Mouse (Mus musculus): Measurements from ENCODE around the gene Sel1l3. TPM values are rescaled to one million over a fixed set of nuclear protein-coding genes. Genes with fewer than 3 reads are reported as not detected.

Sel1l3 gene
- total and polyA plus RNA-seq, 3 experiments = 0.28 to 0.76 (median 0.34) TPM

DNA sequence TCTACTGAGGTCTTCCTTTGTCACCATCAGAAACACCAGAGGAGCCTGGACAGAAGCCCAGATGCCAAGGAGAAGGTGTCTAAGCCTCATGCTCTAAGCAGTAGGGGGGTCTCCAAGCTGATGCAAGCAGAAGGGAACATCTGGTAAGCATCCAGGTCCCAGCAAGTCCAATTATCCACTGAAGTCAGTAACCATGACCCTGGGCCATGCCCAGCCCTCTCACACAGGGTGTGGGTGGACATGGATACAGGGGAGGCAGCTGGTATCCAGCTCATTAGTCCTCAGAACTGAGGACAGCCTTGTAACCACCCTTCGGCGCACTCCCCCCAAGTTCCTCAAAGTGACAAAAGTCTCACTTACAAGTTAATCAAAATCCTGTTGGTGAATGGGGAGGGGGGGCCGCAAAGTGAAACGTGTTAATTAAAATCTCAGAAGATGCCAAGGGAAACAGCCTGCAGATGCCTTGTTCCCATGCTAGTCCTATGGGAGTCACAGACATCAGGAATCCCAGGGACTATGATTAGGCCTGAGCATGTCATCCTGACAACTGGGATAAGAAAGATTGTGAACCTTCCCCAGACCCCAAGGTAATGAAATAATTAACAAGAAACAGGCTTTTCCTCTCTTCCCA lies 35.8 kb upstream of the Sel1l3 start:
- Histone ChIP-seq H3K79me2 (replicated peaks; ENCODE audit: control insufficient read depth, extremely low read depth, insufficient read depth, poor library complexity, severe bottlenecking) (no peaks in the 10 kb centered on the region), H3K36me3 (replicated peaks in 1 of 2; ENCODE audit: control insufficient read depth in 1 of 2, insufficient read depth in 1 of 2, low read length in 1 of 2) (no peaks in the 10 kb centered on the region), H3K27ac (ENCODE audit: insufficient read depth, low read depth) (no peak overlapping the region), H3K4me2 (ENCODE audit: insufficient read depth, low read depth, poor library complexity, severe bottlenecking) (no peak overlapping the region), H3K27me3 (replicated peaks) (no peaks in the 10 kb centered on the region), H3K9ac (ENCODE audit: insufficient read depth, low read depth) (no peak overlapping the region), H3K4me1 (ENCODE audit: control insufficient read depth in 1 of 2, insufficient read depth in 2 of 2) (peaks cover 4 to 5% of the 10 kb centered on the region in 2 experiments; a peak in 2 of 4 replicates), H3K9me3 (replicated peaks; ENCODE audit: low read length) (no peaks in the 10 kb centered on the region), H3K4me3 (replicated peaks in 1 of 3; ENCODE audit: low read depth in 2 of 3, low read length in 2 of 3, poor library complexity in 1 of 3) (no peak overlapping the region)
- DNase-seq (ENCODE audit: extremely low read depth) = no peak
- TF ChIP-seq MAZ (IDR thresholded peaks at IDR 0.05; ENCODE audit: low read depth, low read length) (no peak), NELFE (IDR thresholded peaks at IDR 0.05; ENCODE audit: low read depth, low read length) (no peak), KAT2A (IDR thresholded peaks at IDR 0.05; ENCODE audit: insufficient replicate concordance, low read length) (no peak), CHD2 (IDR thresholded peaks at IDR 0.05; ENCODE audit: low read length) (no peak), RCOR1 (conservative IDR thresholded peaks at IDR 0.05; ENCODE audit: low read depth, low read length) (no peak), GABPA (IDR thresholded peaks at IDR 0.05; ENCODE audit: insufficient replicate concordance, low read depth, low read length) (no peak)
- in situ Hi-C loops (cut with MboI; ENCODE audit: low pct_ligation_motif_present, low pct_unique_long_range_greater_than_20kb, low sequenced_read_pairs) = no loop called here
- dilution Hi-C loops (cut with MboI; ENCODE audit: extremely low pct_ligation_motif_present, extremely low pct_unique_long_range_greater_than_20kb, low sequenced_read_pairs) = no loop called here

DNA sequence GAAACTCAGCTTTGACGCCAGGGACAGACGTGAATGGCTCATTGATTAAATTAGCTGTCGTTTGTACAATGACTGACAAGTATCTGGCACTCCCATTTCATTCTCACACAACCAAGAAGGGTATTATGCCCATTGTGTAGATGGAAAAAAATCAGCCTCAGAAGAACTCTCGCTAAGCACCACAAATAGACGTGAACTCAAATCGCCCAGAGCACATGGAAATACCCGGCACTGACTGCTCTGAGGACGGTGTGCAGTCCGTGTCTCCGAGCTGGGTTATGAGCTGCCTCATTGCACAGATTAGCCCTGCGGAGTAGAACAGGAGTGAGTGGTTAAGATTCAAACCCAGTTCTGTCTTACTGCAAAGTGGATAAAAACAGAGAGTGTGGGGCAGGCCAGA lies 34.8 kb upstream of the Sel1l3 start:
- Histone ChIP-seq H3K4me3 (replicated peaks in 1 of 3; ENCODE audit: low read depth in 2 of 3, low read length in 2 of 3, poor library complexity in 1 of 3) (no peak overlapping the region), H3K27me3 (replicated peaks) (no peaks in the 10 kb centered on the region), H3K27ac (ENCODE audit: insufficient read depth, low read depth) (no peak overlapping the region), H3K9ac (ENCODE audit: insufficient read depth, low read depth) (no peak overlapping the region), H3K4me1 (ENCODE audit: control insufficient read depth in 1 of 2, insufficient read depth in 2 of 2) (peaks cover 0 to 4% of the 10 kb centered on the region in 2 experiments; a peak in 2 of 4 replicates), H3K4me2 (ENCODE audit: insufficient read depth, low read depth, poor library complexity, severe bottlenecking) (peak overlapping the region; percentile 55; the same call in 1 of the 2 replicates), H3K79me2 (replicated peaks; ENCODE audit: control insufficient read depth, extremely low read depth, insufficient read depth, poor library complexity, severe bottlenecking) (no peaks in the 10 kb centered on the region), H3K36me3 (replicated peaks in 1 of 2; ENCODE audit: control insufficient read depth in 1 of 2, insufficient read depth in 1 of 2, low read length in 1 of 2) (no peaks in the 10 kb centered on the region), H3K9me3 (replicated peaks; ENCODE audit: low read length) (no peaks in the 10 kb centered on the region)
- in situ Hi-C loops (cut with MboI; ENCODE audit: low pct_ligation_motif_present, low pct_unique_long_range_greater_than_20kb, low sequenced_read_pairs) = no loop called here
- TF ChIP-seq MAZ (IDR thresholded peaks at IDR 0.05; ENCODE audit: low read depth, low read length) (no peak), MYC (IDR thresholded peaks at IDR 0.05; ENCODE audit: low read depth, low read length) (0 out of 2 replicates have a peak, but pooled peaks have one; percentile 26), ZC3H11A (IDR thresholded peaks at IDR 0.05; ENCODE audit: low read depth, low read length) (no peak), KAT2A (IDR thresholded peaks at IDR 0.05; ENCODE audit: insufficient replicate concordance, low read length) (no peak), JUN (IDR thresholded peaks at IDR 0.05; ENCODE audit: insufficient read depth, low read depth, low read length) (no peak), UBTF (IDR thresholded peaks at IDR 0.05; ENCODE audit: low read depth, low read length) (no peak)
- dilution Hi-C loops (cut with MboI; ENCODE audit: extremely low pct_ligation_motif_present, extremely low pct_unique_long_range_greater_than_20kb, low sequenced_read_pairs) = no loop called here
- no peak for DNase-seq (ENCODE audit: extremely low read depth)

GRCm38 (mm10) chr5:53243933-53244332 lies 30.2 kb upstream of the Sel1l3 start:
- in situ Hi-C loops (cut with MboI; ENCODE audit: low pct_ligation_motif_present, low pct_unique_long_range_greater_than_20kb, low sequenced_read_pairs) = no loop called here

More at GRCm38 (mm10) chr5:53243933-53244332, 30.2 kb upstream of the Sel1l3 start:
- Histone ChIP-seq H3K27ac (ENCODE audit: insufficient read depth, low read depth) (no peak overlapping the region), H3K4me2 (ENCODE audit: insufficient read depth, low read depth, poor library complexity, severe bottlenecking) (no peak overlapping the region), H3K27me3 (replicated peaks) (no peaks in the 10 kb centered on the region), H3K4me1 (ENCODE audit: control insufficient read depth in 1 of 2, insufficient read depth in 2 of 2) (peaks cover 7 to 22% of the 10 kb centered on the region in 2 experiments), H3K9me3 (replicated peaks; ENCODE audit: low read length) (no peaks in the 10 kb centered on the region), H3K9ac (ENCODE audit: insufficient read depth, low read depth) (no peak overlapping the region), H3K36me3 (replicated peaks in 1 of 2; ENCODE audit: control insufficient read depth in 1 of 2, insufficient read depth in 1 of 2, low read length in 1 of 2) (no peaks in the 10 kb centered on the region), H3K79me2 (replicated peaks; ENCODE audit: control insufficient read depth, extremely low read depth, insufficient read depth, poor library complexity, severe bottlenecking) (no peaks in the 10 kb centered on the region), H3K4me3 (replicated peaks in 1 of 3; ENCODE audit: low read depth in 2 of 3, low read length in 2 of 3, poor library complexity in 1 of 3) (no peak overlapping the region)
- DNase-seq (ENCODE audit: extremely low read depth) = no peak
- dilution Hi-C loops (cut with MboI; ENCODE audit: extremely low pct_ligation_motif_present, extremely low pct_unique_long_range_greater_than_20kb, low sequenced_read_pairs) = no loop called here
- TF ChIP-seq CHD1 (IDR thresholded peaks at IDR 0.05; ENCODE audit: low read depth, low read length) = no peak
- no peak for TF ChIP-seq ELF1 (IDR thresholded peaks at IDR 0.05; ENCODE audit: low read depth, low read length)
- no peak for TF ChIP-seq CHD2 (IDR thresholded peaks at IDR 0.05; ENCODE audit: low read length)
- TF ChIP-seq RAD21 (IDR thresholded peaks at IDR 0.05; ENCODE audit: low read depth, low read length) = no peak
- no peak for TF ChIP-seq UBTF (IDR thresholded peaks at IDR 0.05; ENCODE audit: low read depth, low read length)
- TF ChIP-seq MXI1 (IDR thresholded peaks at IDR 0.05; ENCODE audit: low read depth, low read length) = no peak
- no peak for TF ChIP-seq HCFC1 (IDR thresholded peaks at IDR 0.05; ENCODE audit: low read depth, low read length)
- TF ChIP-seq USF1 (IDR thresholded peaks at IDR 0.05; ENCODE audit: low read depth, low read length) = no peak
- no peak for TF ChIP-seq MYC (IDR thresholded peaks at IDR 0.05; ENCODE audit: low read depth, low read length)
- no peak for TF ChIP-seq MEF2A (IDR thresholded peaks at IDR 0.05; ENCODE audit: borderline replicate concordance, low read depth, low read length)
- no peak for TF ChIP-seq JUN (IDR thresholded peaks at IDR 0.05; ENCODE audit: insufficient read depth, low read depth, low read length)
- TF ChIP-seq RCOR1 (conservative IDR thresholded peaks at IDR 0.05; ENCODE audit: low read depth, low read length) = no peak

All from CH12.LX (cell line).